Mouse (Mus musculus): ENCODE measurements at regions not wholly inside any gene's neighbourhood (a gene's known extent, or its start where the extent isn't known, plus 50 kb on each side); places are given as distances from the start of the nearest gene placed in this dataset.
A peak's percentile ranks its signal among the peaks of the same experiment; 100 is the strongest.
"Not testable (repeated sequence)": the region's sequence is repeated elsewhere in the genome, so short reads cannot be mapped to it uniquely, and the experiment has no call there.

DNA sequence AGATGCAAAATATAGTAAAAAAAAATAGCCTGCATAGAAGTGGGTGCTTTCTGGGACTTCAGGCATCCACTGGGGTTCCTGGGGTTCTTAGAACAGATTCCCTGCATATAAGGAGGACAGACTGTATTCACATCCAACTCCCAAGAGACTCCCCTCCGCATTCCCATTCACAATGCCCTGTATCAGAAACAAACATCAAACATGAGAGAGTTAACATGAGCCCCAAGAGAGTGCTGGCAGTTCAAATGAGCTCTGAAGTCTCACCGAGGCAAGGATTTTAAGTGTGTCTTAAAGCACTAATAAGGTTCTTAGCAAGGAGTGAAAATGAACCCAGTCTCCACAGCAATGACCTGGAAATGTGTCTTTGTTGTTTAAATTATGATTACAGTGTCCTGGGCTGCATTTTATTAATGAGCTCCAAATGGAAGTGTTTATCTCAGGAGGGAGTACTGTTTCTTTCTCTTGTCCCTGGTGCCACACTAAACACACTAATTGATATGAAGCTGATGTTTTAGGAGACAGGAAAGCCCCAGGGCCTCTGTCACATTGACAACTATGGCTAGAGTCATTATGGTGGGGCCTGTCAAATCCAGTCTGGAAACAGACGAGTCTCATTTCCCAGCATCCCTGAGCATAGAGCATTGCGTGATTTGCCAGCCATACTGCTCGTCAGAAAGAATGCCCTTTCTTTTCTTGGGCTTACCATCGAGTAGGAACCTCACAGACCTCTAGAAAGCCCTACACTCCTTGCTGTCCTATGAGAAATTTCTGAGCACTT, 85.7 kb downstream of the Gm9817 start:
- H3K9me3 ChIP-seq (ENCODE audit: low read length), result no peaks in the 10 kb centered on the region
- DNase-seq (ENCODE audit: low spot score) (peak; percentile 15), ATAC-seq (ENCODE audit: low FRiP score) (no peak)
- TF ChIP-seq CTCF (IDR thresholded peaks at IDR 0.05), result no peak
- WGBS, result 40% methylated on average over 6 of the region's 6 CpGs
- H3K4me3 ChIP-seq (ENCODE audit: low read depth, low read length), result no peak overlapping the region
- H3K4me2 ChIP-seq (ENCODE audit: low read depth, low read length, poor library complexity, severe bottlenecking), result no peak overlapping the region
- no peaks in the 10 kb centered on the region for H3K27me3 ChIP-seq (ENCODE audit: insufficient read depth, low read length)
- no peak overlapping the region for H3K27ac ChIP-seq (ENCODE audit: low read depth, low read length)
- no peak overlapping the region for H3K9ac ChIP-seq (replicated peaks; ENCODE audit: low read length, poor library complexity, severe bottlenecking)
- H3K4me1 ChIP-seq (ENCODE audit: insufficient read depth, low read length), result no peaks in the 10 kb centered on the region
- no peaks in the 10 kb centered on the region for H3K36me3 ChIP-seq (ENCODE audit: insufficient read depth, low read length)

DNA sequence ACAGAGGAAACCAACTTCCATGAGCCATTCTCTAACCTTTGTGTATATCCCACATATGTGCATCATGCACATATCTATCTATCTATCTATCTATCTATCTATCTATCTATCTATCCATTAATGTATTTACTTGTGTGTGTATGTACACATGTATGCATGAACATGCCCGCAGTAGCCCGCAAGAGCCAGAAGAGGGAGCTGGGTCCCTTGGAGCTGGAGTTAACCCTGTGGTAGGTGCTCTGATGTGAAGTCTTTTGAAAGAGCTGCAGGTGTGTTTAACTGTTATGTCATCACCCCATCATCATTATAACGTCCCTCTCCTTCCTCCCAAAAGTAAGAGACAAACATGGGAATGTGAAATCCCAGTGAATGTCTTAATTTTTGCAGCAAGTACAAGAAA, 86.7 kb downstream of the Gm9817 start:
- WGBS, result 91% methylated on average over 3 of the region's 3 CpGs
- Histone ChIP-seq H3K4me1 (ENCODE audit: insufficient read depth, low read length) (no peaks in the 10 kb centered on the region), H3K9me3 (ENCODE audit: low read length) (no peaks in the 10 kb centered on the region), H3K36me3 (ENCODE audit: insufficient read depth, low read length) (no peaks in the 10 kb centered on the region), H3K4me3 (ENCODE audit: low read depth, low read length) (no peak overlapping the region), H3K4me2 (ENCODE audit: low read depth, low read length, poor library complexity, severe bottlenecking) (no peak overlapping the region), H3K27ac (ENCODE audit: low read depth, low read length) (no peak overlapping the region), H3K9ac (replicated peaks; ENCODE audit: low read length, poor library complexity, severe bottlenecking) (no peak overlapping the region), H3K27me3 (ENCODE audit: insufficient read depth, low read length) (no peaks in the 10 kb centered on the region)
- ATAC-seq (ENCODE audit: low FRiP score) (no peak), DNase-seq (ENCODE audit: low spot score) (no peak)
- peak; percentile 59 for TF ChIP-seq CTCF (IDR thresholded peaks at IDR 0.05)

DNA sequence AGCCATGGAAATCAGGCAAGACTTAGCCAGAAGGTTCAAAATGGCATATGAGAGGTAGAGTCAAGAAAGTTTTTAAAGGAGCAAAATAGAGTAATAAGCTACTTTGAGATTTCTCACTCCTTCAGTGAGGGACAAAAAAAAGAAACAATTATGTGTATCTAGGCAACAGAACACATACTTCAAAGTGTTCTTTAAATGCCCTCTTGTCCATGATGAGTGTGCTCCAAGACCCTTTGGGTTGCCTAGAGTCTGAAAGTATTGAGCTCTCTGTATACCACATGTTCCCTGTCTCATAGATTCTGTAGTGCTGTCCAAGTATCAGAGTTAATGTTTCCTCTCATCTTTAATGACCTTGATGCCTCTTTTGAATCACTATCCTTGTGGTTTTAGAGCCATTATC, 91.2 kb downstream of the Gm9817 start:
- H3K4me2 ChIP-seq (ENCODE audit: low read depth, low read length, poor library complexity, severe bottlenecking), result no peak overlapping the region
- no peaks in the 10 kb centered on the region for H3K36me3 ChIP-seq (ENCODE audit: insufficient read depth, low read length)
- no peak overlapping the region for H3K4me3 ChIP-seq (ENCODE audit: low read depth, low read length)
- no peaks in the 10 kb centered on the region for H3K27me3 ChIP-seq (ENCODE audit: insufficient read depth, low read length)
- no peak overlapping the region for H3K27ac ChIP-seq (ENCODE audit: low read depth, low read length)
- no peak for TF ChIP-seq CTCF (IDR thresholded peaks at IDR 0.05)
- no peaks in the 10 kb centered on the region for H3K9me3 ChIP-seq (ENCODE audit: low read length)
- ATAC-seq (ENCODE audit: low FRiP score), result no peak
- no peak for DNase-seq (ENCODE audit: low spot score)
- H3K4me1 ChIP-seq (ENCODE audit: insufficient read depth, low read length), result no peaks in the 10 kb centered on the region
- H3K9ac ChIP-seq (replicated peaks; ENCODE audit: low read length, poor library complexity, severe bottlenecking), result no peak overlapping the region

DNA sequence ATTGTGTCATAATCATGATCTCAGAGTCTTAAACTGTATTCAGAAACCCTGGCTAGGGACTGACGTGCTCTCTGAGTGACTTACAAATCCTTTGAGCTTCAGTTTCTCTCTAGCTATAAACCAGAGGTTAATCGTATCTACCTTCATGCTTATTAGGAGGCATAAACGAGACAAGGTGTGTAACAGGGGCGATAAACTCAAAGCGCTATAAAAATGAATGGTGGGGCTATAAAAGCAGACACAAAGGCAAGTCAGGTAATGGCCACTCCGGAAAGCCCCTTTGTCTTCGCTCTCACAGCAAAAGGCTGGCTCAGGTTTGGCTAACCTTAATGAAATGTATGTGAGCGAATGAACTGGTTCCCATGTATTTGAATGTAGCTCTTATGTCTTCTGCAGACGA, 94.6 kb downstream of the Gm9817 start:
- TF ChIP-seq CTCF (IDR thresholded peaks at IDR 0.05), result no peak
- Histone ChIP-seq H3K4me2 (ENCODE audit: low read depth, low read length, poor library complexity, severe bottlenecking) (no peak overlapping the region), H3K9me3 (ENCODE audit: low read length) (no peaks in the 10 kb centered on the region), H3K9ac (replicated peaks; ENCODE audit: low read length, poor library complexity, severe bottlenecking) (no peak overlapping the region), H3K27me3 (ENCODE audit: insufficient read depth, low read length) (no peaks in the 10 kb centered on the region), H3K36me3 (ENCODE audit: insufficient read depth, low read length) (no peaks in the 10 kb centered on the region), H3K4me1 (ENCODE audit: insufficient read depth, low read length) (no peaks in the 10 kb centered on the region), H3K27ac (ENCODE audit: low read depth, low read length) (no peak overlapping the region), H3K4me3 (ENCODE audit: low read depth, low read length) (no peak overlapping the region)
- DNase-seq (ENCODE audit: low spot score), result no peak
- ATAC-seq (ENCODE audit: low FRiP score), result no peak
- WGBS, result 89% methylated on average over 9 of the region's 9 CpGs

DNA sequence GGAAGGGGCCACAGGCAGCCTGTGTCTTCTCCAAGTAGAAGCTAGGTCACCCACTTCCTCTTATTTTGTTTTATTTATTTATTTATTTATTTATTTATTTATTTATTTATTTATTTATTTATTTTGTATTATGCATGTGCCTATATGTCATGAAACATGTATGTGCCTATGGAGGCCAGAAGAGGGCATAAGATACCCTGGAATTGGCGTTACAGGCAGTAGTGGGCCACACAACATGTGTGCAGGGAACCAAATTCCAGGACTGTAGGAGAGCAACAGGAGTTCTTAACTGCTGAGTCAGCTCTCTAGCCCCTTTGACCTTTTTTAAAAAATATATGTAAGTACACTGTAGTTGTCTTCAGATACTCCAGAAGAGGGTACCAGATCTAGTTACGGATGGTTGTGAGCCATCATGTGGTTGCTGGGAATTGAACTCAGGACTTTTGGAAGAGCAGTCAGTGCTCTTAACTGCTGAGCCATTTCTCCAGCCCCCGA, 97.3 kb downstream of the Gm9817 start:
- H3K4me1 ChIP-seq (ENCODE audit: insufficient read depth, low read length); H3K4me2 ChIP-seq (ENCODE audit: low read depth, low read length, poor library complexity, severe bottlenecking); H3K9ac ChIP-seq (replicated peaks; ENCODE audit: low read length, poor library complexity, severe bottlenecking); H3K36me3 ChIP-seq (ENCODE audit: insufficient read depth, low read length); H3K27ac ChIP-seq (ENCODE audit: low read depth, low read length); H3K9me3 ChIP-seq (ENCODE audit: low read length); DNase-seq (ENCODE audit: low spot score); ATAC-seq (ENCODE audit: low FRiP score); H3K4me3 ChIP-seq (ENCODE audit: low read depth, low read length); H3K27me3 ChIP-seq (ENCODE audit: insufficient read depth, low read length): not testable (repeated sequence)
- 91% methylated on average over 3 of the region's 3 CpGs for WGBS

DNA sequence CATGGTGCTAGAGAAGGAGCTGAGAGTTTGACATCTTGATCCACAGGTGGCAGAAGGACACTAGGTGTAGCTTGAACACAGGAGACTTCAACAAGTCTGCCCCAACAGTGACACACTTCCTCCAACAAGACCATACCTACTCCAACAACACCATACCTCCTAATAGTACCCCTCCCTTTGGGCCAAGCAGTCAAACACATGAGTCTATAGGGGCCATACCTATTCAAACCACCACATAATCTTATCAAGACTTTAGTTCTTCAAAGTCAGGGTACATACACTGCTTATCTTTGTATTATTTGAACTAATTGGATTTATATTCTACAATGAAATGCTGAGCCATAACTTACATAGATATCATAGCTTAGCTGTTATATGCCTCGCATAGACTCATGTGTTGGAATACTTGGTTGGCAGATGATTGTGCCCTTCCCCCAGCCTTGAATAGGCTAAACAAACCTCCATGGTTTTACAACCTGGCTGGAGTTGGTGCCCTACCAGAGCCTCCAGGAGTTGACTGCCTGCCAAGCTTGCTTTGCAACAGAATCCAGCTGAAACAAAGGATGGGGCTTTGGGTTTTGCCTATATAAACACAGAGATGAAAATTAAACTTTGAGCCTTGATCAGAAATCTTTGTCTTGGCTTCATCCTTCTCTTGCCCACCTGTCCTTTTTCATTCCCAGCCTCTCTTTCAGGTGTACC, 103.2 kb downstream of the Gm9817 start:
- WGBS, result 81% methylated on average over 1 of the region's 1 CpGs
- Histone ChIP-seq H3K4me1 (ENCODE audit: insufficient read depth, low read length) (no peaks in the 10 kb centered on the region), H3K9ac (replicated peaks; ENCODE audit: low read length, poor library complexity, severe bottlenecking) (no peak overlapping the region), H3K4me3 (ENCODE audit: low read depth, low read length) (no peak overlapping the region), H3K36me3 (ENCODE audit: insufficient read depth, low read length) (no peaks in the 10 kb centered on the region), H3K27ac (ENCODE audit: low read depth, low read length) (no peak overlapping the region), H3K27me3 (ENCODE audit: insufficient read depth, low read length) (no peaks in the 10 kb centered on the region), H3K4me2 (ENCODE audit: low read depth, low read length, poor library complexity, severe bottlenecking) (no peak overlapping the region), H3K9me3 (ENCODE audit: low read length) (no peaks in the 10 kb centered on the region)
- ATAC-seq (ENCODE audit: low FRiP score) (no peak), DNase-seq (ENCODE audit: low spot score) (no peak)
- no peak for TF ChIP-seq CTCF (IDR thresholded peaks at IDR 0.05)
